Mouse (Mus musculus) splenic B cell, adult 2 months (primary cell): Measurements from ENCODE around the gene Scoc.

Experiments used
- DNase-seq: peaks from one replicate; pipeline ENCODE4 v3.0.0-alpha.2; 2011; ENCODE audit warnings: low read depth, low spot score
- H3K27me3 ChIP-seq: 2 replicates; pipeline ENCODE4 v1.6.1; 2012; ENCODE audit warnings: mild to moderate bottlenecking, low read length, moderate library complexity, mixed read lengths; ENCODE audit not compliant: control insufficient read depth, poor library complexity, insufficient read depth, severe bottlenecking
- H3K36me3 ChIP-seq: 2 replicates; pipeline ENCODE4 v1.6.1; 2012; ENCODE audit warnings: mild to moderate bottlenecking, low read length, moderate library complexity, mixed read lengths; ENCODE audit not compliant: control insufficient read depth, poor library complexity, insufficient read depth, severe bottlenecking

Gene Scoc

DNA sequence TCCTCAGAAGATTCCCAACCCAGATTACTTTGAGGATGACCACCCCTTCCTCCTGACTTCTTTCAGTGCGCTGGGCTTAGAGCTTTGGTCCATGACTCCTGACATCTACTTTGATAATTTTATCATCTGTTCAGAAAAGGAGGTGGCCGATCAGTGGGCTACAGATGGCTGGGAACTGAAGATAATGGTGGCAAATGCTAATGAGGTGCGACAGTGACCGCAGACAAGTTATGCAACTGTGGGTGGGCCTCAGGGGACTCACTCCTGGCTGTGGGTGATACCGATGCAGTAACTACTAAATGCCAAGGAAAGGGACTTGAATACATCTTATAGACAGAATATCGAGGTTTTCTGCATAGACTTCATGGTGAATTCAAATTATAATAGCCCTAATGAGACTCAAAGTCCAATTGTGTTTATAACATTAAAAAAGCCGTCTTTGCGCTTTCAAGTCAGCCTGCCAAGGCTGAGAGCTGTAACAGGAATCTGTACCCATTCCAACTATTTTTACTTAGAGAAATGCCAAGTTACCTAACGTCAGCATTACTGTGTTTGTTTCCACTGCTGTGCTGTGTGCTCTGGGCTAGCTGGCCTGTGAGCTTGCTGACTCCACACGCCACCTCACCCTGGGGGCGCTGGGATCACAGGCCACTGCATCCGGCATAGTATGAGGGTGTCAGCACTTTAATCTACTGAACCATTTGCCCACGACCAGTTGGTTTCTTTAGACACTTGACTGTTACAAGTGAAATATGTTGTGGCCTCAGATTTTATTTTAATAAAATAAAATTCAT is 35.0 kb downstream of the Scoc start:
- Histone ChIP-seq H3K27me3 (no peaks in the 10 kb centered on the region), H3K36me3 (no peaks in the 10 kb centered on the region)
- no peak for DNase-seq

DNA sequence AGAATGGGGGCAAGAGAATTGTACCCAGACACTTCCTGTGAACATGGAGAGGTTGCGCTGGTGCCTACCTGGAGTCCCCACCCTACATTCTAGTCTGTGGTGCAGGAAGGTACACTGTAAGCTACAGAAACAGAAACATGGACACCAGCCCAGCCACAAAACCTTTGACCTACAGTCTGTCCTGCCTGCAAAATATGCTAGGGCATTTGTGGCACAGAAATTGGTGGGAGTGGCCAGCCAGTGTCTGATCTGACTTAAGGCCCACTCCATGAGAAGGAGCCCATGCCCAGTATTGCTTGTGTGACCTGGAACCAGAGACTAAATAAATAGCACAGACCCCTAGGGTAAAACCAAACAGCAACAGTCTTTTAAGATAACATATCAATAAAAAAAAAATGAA is 36.8 kb downstream of the Scoc start:
- Histone ChIP-seq H3K27me3 (no peaks in the 10 kb centered on the region), H3K36me3 (no peaks in the 10 kb centered on the region)
- no peak for DNase-seq

DNA sequence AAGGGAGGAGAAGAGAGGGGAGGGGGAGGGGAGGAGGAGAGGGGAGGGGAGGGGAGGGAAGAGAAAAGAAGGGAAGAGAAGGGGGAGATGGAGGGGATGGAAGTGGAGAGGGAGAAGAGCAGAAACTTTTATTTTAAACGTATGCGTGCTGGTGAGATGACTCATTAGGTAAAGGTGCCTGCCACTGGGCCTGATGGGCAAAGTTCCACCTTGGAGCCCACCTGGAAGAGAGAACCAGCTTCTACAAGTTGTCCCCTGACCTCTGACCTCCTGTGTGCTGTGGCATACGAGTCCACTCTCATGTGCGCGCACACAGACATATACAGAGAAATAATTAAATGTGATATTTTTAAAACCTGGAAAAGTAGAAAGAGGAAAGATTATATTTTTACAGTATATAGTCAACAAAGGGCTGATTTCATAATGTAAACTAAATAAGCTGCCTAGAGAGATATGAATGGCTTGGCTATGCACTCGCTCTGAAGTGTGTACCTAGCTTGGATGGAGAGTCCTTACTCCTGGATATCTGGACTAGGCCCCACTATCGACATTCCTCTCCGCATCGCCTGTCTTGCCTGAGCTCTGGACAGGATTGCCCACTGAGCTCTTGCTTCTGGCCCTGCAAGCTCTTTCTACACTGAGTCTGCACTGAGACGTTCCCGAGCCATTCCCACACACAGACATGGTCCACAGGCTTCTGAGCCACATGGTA is 39.2 kb downstream of the Scoc start:
- Histone ChIP-seq H3K36me3 (no peaks in the 10 kb centered on the region), H3K27me3 (no peaks in the 10 kb centered on the region)
- no peak for DNase-seq

DNA sequence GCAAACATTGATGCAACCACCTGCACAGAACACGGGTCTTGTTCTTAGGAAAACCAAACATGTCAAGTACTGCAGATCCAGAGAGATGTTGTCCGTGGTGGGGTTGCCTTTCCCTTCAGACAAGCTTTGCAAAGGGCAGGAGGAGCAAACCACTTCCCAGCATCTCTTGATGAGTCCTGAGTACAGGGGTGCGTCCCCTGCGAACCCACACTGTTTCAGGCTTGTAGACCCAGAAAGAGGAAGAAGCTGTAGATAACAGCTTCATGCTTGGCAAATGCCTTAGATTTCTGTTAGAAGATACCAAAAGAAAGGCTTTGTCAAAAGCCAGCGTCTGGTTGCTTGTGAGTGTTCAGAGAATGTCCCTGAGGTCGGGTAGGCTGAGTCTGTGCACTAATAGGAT is 40.2 kb downstream of the Scoc start:
- no peaks in the 10 kb centered on the region for H3K36me3 ChIP-seq
- no peaks in the 10 kb centered on the region for H3K27me3 ChIP-seq
- no peak for DNase-seq

DNA sequence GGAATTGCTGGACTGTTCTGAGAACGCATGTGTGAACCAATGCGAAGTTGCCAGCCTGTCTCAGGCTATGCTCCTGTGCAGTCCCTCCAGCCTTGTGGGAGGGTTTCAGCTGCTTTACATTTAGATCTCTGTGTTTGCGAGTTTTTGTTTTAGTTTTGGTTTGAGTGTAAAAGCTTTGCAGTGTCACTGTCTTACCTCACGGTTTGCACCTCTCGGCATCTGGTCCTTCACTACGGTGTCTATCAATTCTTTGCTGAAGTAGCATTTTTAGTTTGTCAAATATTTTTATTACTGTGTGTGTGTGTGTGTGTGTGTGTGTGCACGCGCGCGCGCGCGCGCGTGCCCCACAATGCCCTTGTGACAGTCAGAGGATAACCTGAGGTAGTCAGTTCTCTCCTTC is 41.3 kb downstream of the Scoc start:
- Histone ChIP-seq H3K27me3 (no peaks in the 10 kb centered on the region), H3K36me3 (no peaks in the 10 kb centered on the region)
- no peak for DNase-seq

DNA sequence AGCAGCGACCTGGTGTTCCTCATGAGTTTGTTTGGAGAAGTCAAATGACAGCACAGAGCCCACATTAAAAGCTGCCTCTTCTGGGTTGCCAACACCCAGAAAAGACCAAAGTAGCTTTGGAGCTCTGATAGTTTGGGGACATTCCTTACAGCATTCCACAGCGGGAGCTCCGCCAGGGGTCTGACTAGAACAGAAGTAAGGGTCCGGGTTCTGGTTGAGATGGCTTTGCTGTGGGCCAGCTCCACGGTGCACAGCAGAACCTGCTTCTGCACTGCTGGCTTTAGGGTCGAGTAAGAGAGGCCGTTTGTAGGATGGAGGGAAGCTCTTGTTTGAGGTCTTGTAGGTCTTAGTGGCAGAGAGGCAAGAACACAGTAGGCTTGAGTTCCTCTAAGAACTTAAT is 49.7 kb downstream of the Scoc start:
- no peak for DNase-seq
- Histone ChIP-seq H3K36me3 (no peaks in the 10 kb centered on the region), H3K27me3 (no peaks in the 10 kb centered on the region)

DNA sequence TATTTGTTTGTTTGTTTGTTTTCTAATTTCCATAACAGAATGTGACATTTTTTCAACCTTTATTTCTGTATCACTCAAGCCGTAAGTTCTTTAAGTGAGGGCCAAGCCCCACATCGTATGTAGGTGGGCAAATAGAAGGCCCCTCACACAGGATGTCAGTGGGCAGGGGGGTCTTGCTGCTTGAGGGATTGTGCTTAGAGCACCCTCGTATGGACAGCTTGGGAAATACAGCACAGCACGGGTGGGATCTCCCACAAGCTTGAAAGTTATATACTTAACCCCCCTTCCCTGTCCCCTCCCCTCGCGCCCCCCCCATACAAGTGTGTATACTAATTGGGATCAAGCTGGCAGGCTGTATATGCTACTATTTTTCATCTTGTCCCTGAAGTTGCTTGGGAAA is 51.4 kb downstream of the Scoc start:
- DNase-seq = no peak
- no peaks in the 10 kb centered on the region for H3K27me3 ChIP-seq
- no peaks in the 10 kb centered on the region for H3K36me3 ChIP-seq

DNA sequence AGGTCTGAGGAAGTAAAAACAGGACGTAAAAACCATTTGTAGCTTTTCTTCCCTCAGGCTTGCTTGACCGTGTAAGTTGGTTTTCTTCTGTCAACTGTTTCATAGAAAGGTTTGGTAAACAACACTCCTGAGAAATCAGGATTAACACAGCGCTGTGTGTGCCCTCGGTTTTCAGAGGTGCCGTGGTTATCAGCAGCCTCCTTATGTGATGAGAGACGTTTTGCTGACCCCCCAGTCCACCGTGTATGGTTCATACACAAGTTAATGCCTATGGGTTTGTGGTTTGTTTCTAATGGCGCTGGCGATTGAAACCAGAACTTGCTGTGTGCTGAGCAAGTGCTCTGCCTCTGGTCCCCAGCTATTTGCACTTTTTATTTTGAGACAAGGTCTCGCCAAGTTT is 52.6 kb downstream of the Scoc start:
- DNase-seq = no peak
- no peaks in the 10 kb centered on the region for H3K27me3 ChIP-seq
- H3K36me3 ChIP-seq = no peaks in the 10 kb centered on the region

DNA sequence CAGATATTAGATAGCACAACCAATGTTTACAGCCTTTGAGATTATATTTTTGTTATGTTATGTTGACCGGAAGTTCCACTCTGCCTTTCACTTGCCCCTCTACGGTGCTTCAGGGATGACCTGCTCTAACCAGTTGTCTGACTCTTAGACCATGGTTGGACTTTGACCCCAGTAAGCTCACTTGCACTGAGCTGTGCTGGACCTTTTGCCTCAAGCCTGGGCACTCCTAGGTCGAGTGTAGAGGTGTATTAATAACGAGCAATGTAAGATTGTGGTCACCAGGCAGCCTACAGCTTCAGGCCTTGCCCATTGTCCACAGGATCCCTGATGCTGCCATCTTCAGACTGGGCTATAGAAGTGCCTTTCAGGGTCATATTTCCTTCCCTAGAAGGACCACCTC is 60.5 kb downstream of the Scoc start:
- H3K36me3 ChIP-seq = no peaks in the 10 kb centered on the region
- H3K27me3 ChIP-seq = no peaks in the 10 kb centered on the region; the same call in 1 of the 2 replicates
- no peak for DNase-seq

DNA sequence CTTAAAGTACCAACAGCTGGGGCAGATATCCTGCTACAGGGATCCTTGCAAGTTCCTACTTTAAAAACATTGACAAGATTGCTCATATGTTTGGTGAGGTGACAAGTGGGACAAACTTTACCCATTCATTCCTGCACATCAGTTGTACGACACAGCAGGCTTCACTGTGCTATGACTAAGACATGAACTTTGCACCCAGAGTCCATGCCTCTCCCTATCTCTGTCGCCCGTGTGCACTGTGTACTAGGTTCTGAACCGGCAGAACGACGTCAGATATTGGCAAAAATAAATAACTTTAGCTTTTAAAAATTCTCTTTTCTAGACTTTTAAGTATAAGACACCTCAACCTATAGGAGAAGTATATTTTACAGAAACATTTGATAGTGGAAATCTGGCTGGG is 61.5 kb downstream of the Scoc start:
- H3K36me3 ChIP-seq = no peaks in the 10 kb centered on the region
- no peaks in the 10 kb centered on the region; the same call in 1 of the 2 replicates for H3K27me3 ChIP-seq
- DNase-seq = no peak

DNA sequence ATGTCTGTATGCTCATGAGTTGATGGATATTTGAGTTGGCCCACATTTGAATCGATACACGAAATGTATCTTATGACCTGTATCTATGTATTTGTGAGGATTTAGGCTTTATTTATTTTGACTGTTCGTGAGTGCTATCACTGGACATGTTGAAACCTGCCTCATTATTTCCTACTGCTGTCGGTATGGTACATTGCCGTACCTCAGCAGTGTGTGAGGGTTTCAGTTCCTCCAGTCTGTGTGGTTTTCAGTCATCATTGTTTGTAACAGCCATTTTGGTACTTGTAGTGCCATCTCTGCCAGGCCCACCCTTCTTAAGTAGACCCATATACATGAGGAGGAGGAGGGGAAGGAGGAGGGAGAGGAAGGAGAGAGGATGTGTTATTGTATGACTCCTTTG is 63.9 kb downstream of the Scoc start:
- no peaks in the 10 kb centered on the region; the same call in none of the 2 replicates for H3K27me3 ChIP-seq
- no peaks in the 10 kb centered on the region for H3K36me3 ChIP-seq
- no peak for DNase-seq

DNA sequence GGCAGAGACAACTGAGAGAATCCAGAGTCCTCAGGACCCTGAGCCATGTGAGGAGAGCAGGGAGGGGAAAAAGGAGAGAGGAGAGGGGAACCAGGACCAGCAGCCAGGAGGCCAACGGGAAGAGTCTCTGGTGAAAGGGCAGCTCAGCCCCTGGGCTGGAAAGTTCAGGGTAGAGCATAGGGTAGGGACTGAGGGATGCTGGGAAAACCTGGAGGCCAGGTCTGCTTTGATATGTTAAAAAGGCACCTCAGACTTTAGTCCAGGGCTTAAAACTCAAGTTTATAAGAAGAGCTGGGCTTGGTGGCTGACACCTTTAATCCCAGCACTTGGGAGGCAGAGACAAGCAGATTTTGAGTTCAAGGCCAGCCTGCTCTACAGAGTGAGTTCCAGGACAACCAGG is 65.7 kb downstream of the Scoc start:
- no peaks in the 10 kb centered on the region; the same call in none of the 2 replicates for H3K27me3 ChIP-seq
- DNase-seq = no peak
- H3K36me3 ChIP-seq = no peaks in the 10 kb centered on the region

DNA sequence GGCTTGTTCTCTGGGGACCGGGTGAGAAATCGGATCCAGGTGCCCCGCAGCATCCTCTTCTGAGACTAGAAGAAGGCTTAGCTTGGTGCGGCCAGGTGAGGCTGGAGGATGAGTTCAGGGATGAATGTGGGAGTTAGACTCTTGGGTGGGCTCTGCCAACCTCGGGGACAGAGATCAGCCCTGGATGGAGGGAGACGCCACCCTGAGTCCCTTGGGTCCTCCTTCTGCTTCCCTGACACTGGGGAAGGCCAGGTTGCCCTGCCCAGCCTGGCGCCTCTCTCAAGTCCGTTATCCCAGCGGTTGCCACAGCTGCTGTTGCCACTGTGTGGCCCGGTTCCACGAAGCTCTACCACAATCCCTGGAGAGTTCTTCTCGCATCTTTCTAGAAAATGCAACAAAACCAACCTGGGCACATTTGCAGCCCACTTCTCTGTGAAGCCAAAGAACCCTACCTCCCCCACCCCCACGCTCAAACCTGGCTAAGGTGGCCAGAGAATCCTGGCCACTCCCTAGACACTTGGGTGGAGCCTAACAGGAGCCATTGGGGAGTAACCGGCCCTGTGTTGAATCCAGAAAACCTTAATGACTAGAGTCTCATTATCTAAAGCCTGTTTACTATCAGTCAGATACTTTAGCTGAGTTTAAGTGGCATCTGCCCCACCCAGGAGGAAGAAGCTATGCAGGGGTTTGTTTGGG is 68.0 kb downstream of the Scoc start:
- no peak for DNase-seq
- no peaks in the 10 kb centered on the region for H3K36me3 ChIP-seq
- no peaks in the 10 kb centered on the region; the same call in none of the 2 replicates for H3K27me3 ChIP-seq

DNA sequence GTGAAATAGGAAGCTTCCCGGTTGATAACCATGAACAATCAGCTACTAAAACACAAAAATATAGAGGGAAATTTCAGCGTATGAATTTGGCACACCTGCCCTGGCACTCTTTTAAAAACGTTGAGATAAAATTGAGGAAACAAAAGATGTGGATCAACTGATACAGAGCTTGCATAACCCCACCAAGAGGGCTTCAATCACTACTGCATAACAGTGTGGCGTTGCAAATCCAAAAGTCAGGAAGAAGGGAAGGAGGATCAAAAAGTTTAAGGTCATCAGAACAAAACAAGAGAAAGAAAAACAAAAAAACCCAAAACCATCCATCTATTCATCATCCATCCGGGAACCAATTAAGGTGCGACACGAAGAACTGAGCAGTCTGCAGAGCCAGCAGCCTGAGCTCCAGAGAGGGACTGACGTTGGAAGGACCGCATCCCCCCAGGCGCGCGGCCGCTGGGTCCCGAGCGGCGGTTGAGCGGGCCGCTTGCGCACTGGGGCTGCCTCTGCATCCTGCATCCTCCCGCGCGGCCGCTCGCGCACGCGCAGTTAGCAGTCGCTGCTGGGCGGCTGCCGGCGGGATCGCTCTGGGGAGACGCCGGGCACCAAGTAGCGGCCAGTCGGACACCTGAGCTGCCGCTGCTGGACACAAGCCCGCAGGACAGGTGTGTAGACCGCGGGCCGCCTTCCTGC is 68.7 kb downstream of the Scoc start, which contains the start of gene Clgn:
Clgn (plus strand) TSS at position 552 of the 690 bp plus-strand sequence.
- Histone ChIP-seq H3K27me3 (no peaks in the 10 kb centered on the region; the same call in none of the 2 replicates), H3K36me3 (no peaks in the 10 kb centered on the region)
- DNase-seq = peak; percentile 32
